Mouse (Mus musculus) bone marrow, adult 2 months (tissue): ENCODE data around the gene Alad. TPM values are rescaled to one million over a fixed set of nuclear protein-coding genes. Genes with fewer than 3 reads are reported as not detected.
"Not testable (repeated sequence)": the region's sequence is repeated elsewhere in the genome, so short reads cannot be mapped to it uniquely, and the experiment has no call there.

ENCODE experiments used
- H3K27ac ChIP-seq: fragments of 200-500 bp; 2 replicates; pipeline ENCODE4 v1.5.1; 2012; ENCODE audit warnings: low read depth, mild to moderate bottlenecking, control low read depth, inconsistent platforms, low read length; ENCODE audit not compliant: control insufficient read depth, poor library complexity, insufficient read depth
- H3K4me1 ChIP-seq: fragments of 200-500 bp; 2 replicates; pipeline ENCODE4 v1.6.1; 2011; ENCODE audit warnings: low read length; ENCODE audit not compliant: control insufficient read depth, insufficient read depth
- H3K4me3 ChIP-seq: fragments of 200-500 bp; replicated peaks from 2 replicates; pipeline ENCODE3; 2011; ENCODE audit warnings: mild to moderate bottlenecking, low read depth, low read length, control low read depth; ENCODE audit not compliant: control insufficient read depth
- CTCF ChIP-seq: fragments of 200-500 bp; IDR thresholded peaks from 2 replicates; pipeline ENCODE4 v1.5.1; 2011; ENCODE audit warnings: low read length, control low read depth; ENCODE audit not compliant: control insufficient read depth, insufficient read depth
- POLR2A ChIP-seq: fragments of 200-500 bp; IDR thresholded peaks from 2 replicates; pipeline ENCODE4 v1.6.1; 2011; ENCODE audit warnings: low read depth, mild to moderate bottlenecking, control low read depth, low read length, borderline replicate concordance; ENCODE audit not compliant: control insufficient read depth
- WGBS: fragments of 180-500 bp; shearing (Covaris S2); methylation state at CpG from one replicate; pipeline ENCODE4 v1.1.7; 2018; 5-methylcytosine and 5-hydroxymethylcytosine counted together
- polyA plus RNA-seq: library from polyadenylated mRNA; stranded (reverse); fragments of >200 nt; gene quantifications from 2 replicates; pipeline ENCODE4 v1.2.4, GENCODE M21; 2011; ENCODE audit warnings: low replicate concordance; ENCODE audit not compliant: missing spikeins, insufficient read depth, insufficient read length

The Alad gene
- polyA plus RNA-seq, 1 experiment, result 321 TPM

DNA sequence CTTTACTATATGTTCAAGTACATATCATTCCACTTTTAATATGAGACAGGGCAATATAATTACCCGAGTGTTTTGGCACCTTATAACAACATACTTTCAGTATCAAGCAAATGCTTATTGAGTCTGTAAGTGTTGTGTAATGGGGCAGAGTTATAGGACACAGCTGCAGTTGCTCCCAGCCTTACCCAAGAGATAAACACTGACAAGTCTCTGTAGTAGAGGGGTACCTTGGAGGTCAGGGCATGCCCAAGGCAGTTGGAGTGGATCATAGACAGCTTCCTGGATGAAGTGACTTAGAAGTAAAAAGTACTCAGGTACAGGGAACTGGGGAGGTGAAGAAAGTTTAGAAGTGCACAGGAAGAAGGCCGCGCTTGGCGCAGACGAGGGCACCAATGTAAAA lies 32.5 kb downstream of the Alad start:
- Histone ChIP-seq H3K27ac (no peak overlapping the region), H3K4me3 (no peak overlapping the region), H3K4me1 (peaks cover 1% of the 10 kb centered on the region; the same call in 1 of the 2 replicates)
- WGBS, result 88% methylated on average over 5 of the region's 5 CpGs
- TF ChIP-seq CTCF (no peak), POLR2A (no peak)

DNA sequence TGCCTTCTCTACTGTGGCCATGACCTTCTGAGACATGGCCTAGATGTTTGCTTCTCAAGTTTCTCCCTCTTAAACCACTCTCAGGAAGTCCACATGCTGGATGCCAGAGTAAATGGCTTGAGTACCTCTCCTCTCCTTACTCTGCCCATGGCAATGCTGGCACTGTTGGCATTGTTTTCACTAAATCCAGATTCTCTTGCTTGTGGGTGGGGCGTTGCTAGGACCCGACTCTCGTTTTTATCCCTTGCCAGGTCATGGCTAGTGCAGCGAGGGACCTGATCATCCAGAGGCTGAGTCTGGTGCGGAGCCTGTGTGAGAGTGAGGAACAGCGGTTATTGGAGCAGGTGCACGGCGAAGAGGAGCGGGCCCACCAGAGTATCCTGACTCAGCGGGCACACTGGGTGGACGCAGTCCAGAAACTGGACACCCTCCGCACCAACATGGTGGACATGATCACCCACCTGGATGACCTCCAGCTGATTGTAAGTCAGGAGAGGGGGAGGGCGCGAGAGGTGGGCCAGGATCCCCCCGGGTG lies 33.5 kb downstream of the Alad start:
- H3K4me3 ChIP-seq, result no peak overlapping the region
- no peak for TF ChIP-seq POLR2A
- no peak for TF ChIP-seq CTCF
- H3K4me1 ChIP-seq, result peaks cover 1% of the 10 kb centered on the region; the same call in 1 of the 2 replicates
- H3K27ac ChIP-seq, result no peak overlapping the region
- WGBS, result 92% methylated on average over 15 of the region's 15 CpGs

DNA sequence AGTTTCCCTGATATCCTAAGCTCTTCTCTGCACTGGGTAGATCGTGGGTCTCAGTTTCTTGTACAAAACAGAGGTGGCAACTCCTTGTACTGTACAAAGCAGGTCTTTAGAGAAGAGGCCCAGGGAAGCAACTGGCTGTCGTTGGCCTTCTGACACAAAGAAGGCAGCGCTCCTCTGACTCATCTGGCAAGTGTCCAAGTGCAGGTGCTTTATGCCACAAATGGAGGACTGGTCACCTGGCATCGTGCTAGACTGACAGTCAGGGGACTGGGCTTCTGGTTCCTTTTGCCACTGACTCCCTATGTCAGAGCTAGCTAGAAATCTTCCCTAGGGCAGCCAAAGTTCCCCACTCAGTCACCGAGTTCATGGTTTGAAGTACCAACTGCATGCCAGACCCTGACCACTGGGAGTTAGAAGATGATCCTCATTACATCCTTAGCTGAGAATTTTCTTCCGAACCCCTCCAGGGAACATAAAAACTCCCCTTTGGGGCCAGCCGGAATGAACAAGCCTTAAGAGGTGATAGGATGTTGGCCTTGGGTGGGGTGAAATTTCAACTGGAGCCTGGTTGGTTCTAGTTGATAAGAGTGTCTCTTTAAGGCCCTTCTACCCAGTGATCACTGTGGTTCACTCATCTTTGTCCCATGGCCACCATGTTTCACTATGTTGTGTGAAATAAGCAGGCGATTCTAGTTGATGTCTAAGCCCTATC lies 34.1 kb downstream of the Alad start:
- H3K27ac ChIP-seq, result no peak overlapping the region
- WGBS, result 60% methylated on average over 8 of the region's 8 CpGs

DNA sequence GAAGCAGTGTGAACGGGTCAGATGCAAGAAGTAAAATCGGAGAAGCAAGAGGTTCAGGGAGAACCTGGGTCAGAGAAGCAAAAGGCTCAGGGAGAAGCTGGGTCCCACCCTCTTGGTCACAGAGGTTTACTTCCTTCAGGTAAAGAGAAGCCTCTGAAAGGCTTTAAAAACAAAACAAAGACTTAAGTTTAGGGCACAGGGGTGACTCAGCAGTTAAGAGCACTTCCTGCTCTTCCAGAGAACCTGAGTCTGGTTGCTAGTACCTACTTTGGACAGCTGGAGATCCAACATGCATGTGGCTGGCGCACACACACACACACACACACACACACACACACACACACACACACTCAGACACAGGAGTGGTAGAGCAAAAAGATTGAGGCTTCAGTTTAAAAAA lies 34.8 kb downstream of the Alad start:
- H3K4me3 ChIP-seq, result no peak overlapping the region
- WGBS, result 28% methylated on average over 3 of the region's 3 CpGs
- peaks cover 1% of the 10 kb centered on the region; the same call in 1 of the 2 replicates for H3K4me1 ChIP-seq
- TF ChIP-seq CTCF (no peak), POLR2A (no peak)
- no peak overlapping the region for H3K27ac ChIP-seq

More for the DNA sequence above, 34.1 kb downstream of the Alad start:
- TF ChIP-seq POLR2A (no peak), CTCF (no peak)
- no peak overlapping the region for H3K4me3 ChIP-seq
- H3K4me1 ChIP-seq, result peaks cover 1% of the 10 kb centered on the region; the same call in 1 of the 2 replicates

DNA sequence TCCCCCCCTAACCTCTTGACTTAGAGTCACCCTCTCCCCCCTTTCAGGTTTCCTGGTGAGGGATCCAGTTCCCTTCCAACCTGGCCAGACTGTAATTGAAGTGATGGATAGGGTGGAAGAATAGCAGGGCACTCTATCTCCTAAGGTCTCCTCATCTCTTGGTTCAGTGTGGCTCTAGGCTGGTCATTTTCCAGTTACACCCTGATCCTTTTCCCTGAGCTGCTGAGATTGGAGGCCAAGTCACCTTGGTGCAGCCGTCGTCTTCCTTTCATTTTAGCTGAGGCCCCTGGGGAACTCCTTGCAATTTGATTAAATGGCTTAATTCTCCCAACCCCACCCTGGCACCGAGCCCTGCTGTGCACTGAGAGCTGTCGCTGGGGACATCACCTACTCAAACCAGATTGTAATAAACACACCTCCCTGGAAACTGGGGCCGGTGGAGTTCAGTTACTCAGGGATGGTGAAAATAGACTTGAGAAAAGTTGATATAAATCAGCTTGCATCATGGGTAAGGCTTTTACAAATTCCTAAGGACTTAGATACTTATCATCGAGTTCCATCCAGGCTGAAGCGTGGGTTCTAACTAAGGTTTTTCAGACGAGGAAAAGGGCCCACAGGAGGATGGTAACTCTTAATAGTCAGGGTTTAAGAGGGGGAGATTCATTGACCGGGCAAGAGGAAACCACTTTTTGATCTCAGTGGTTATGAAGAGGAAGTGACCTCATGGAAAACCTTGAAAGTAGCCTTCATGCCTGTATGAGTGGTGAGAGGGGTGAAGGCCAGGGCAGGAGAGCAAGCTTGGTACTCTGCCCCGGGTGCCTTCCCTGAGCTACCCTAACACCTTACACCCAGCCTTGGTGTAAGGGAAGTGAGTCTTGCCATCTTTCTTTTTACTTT lies 38.8 kb downstream of the Alad start:
- 0 out of 2 replicates have a peak, but pooled peaks cover 1% of the 10 kb centered on the region for H3K4me1 ChIP-seq
- no peak for TF ChIP-seq CTCF
- TF ChIP-seq POLR2A, result no peak
- WGBS, result 4% methylated on average over 10 of the region's 10 CpGs

DNA sequence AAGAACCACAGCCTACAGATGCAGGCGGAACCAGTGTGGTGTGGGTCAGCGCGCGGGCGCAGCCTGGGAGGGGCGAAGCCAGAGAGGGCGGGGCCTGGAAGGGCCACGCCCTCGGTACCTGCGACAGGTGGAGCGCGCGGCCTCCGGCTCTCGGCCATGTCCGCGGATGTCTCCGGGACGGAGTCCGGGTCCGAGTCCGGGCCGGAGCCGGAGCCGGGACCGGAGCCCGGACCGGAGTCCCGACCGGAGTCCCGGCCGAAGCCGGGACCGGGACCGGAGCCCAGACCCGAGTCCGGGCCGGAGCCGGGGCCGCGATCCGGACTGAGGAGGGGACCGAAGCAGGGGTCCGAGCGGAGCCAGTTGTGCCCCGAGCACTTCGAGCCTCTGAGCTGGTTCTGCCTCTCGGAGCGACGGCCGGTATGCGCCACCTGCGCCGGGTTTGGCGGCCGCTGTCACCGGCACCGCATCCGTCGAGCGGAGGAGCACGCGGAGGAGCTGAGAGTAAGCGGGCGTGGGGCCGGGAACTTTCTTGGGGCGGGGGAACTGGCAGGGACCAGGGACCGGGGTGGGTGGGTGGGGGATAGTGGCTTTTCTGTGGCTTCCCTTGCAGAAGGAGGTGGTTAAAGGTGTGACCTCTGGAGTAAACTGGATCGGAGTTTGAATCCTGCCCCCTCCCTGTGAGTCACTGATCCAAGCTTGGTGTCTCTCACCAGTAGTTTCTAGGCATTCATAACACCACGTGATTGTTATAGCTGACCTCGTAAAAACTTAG lies 39.6 kb downstream of the Alad start, which contains the start of gene Bspry:
Gene Bspry (plus strand): TSS at position 117 of the 772 bp plus-strand sequence.
- TF ChIP-seq POLR2A (no peak), CTCF (no peak)
- WGBS, result 1% methylated on average over 71 of the region's 71 CpGs
- Histone ChIP-seq H3K4me1 (peaks cover 1% of the 10 kb centered on the region; the same call in 1 of the 2 replicates), H3K4me3 (peak within 1 kb of the TSS; percentile 21), H3K27ac (peak within 1 kb of the TSS; percentile 36; the same call in 1 of the 2 replicates)

More for the DNA sequence above, 38.8 kb downstream of the Alad start:
- H3K4me3 ChIP-seq, result no peak overlapping the region
- H3K27ac ChIP-seq, result 0 out of 2 replicates have a peak overlapping the region, but pooled peaks have one; percentile 30

DNA sequence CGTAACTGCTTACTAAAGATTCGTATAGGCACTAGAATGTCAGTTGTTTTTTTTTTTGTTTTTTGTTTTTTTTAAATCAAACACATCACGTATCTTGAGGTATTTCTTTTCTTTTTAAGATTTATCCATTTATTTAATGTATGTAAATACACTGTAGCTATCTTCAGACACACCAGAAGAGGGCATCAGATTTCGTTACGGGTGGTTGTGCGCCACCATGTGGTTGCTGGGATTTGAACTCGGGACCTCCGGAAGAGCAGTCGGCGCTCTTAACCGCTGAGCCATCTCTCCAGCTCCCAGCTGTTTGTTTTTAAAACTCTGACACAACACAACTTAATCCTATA lies 40.2 kb downstream of the Alad start:
- not testable (repeated sequence) for H3K4me1 ChIP-seq, H3K27ac ChIP-seq
- 0 out of 2 replicates have a peak, but pooled peaks have one; percentile 6 for TF ChIP-seq CTCF
- H3K4me3 ChIP-seq, result peak overlapping the region; percentile 21
- WGBS, result 10% methylated on average over 11 of the region's 11 CpGs

DNA sequence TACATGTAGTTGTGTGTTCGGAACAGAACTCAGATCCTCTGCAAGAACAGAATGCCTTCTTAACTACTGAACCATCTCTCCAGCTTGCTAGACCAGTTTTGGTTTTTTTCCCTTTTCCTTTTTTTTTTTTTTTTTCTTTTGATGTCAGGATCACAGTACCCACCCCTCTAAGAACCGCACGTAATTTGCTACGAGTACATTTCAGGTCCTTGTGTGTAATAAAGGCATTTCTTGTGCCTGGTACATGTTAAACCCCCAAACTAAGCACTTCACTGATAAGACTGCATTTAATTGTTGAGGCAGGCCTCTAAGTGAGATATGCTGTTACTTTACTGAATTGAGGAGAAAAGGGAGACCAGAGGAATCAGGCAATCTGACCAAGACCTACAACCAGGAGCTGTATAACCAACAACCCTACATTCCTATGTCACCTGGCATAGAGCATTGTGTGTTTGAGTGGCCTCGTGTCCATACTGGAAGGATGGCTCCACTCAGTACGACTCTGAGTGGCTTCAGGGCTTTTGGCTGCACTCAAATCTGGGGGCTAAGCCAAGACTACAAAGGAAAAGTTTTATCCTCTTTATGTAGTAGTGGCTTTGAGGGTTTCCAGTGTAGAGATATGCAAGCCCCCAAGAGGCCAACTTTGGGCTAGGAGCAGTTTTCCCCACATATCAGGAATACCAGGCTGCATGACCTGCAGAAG lies 42.0 kb downstream of the Alad start:
- H3K4me3 ChIP-seq, result no peak overlapping the region
- TF ChIP-seq CTCF (no peak), POLR2A (no peak)
- 84% methylated on average over 6 of the region's 6 CpGs for WGBS
- H3K27ac ChIP-seq, result no peak overlapping the region
- H3K4me1 ChIP-seq, result no peaks in the 10 kb centered on the region; the same call in 1 of the 2 replicates
